In the genomic region with DNA sequence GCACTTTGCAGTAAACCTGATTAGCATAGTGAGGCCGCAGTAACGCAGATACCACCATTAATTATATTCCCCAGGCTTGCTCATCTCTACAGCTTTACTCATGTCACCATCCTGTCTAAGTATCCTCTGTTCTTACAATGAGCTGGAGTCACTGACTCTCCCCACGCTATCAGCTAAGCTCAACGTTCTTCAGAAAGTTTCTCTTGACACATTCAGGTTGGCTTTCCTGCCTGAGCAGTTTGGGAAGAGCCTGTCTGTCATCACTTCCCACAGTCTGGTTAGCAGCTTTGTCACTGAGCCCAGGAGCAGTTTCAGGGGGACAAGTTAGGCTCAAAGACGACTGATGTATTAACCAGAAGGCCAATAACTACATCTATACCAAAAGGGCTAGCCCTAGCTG, we compare ENCODE assay signal across 20 mouse cellular contexts. TPM values are rescaled to one million over a fixed set of nuclear protein-coding genes. Genes with fewer than 3 reads are reported as not detected.
DNase-seq lines count a peak whose midpoint lies in the region; ATAC-seq and TF ChIP-seq lines count a peak whose summit lies in the region.
"Had no signal": no experiment of that assay in that cellular context is flagged by ENCODE, and none has a peak within 500 bp of the region (broad histone marks: within the 10 kb centered on the region; RNA-seq: fewer than 3 reads in every experiment).

No protein-coding gene starts in this region.

- no peak for DNase-seq in heart, adult 9 months (ENCODE audit: low spot score in 2 of 2)
- DNase-seq in kidney, adult 9 months, result no peak
- DNase-seq in lung, adult 18-20 months, result no peak
- no peak for DNase-seq in heart, postnatal 0 days (ENCODE audit: low spot score)
- DNase-seq in cerebellum, postnatal 14 days, result no peak
- DNase-seq: cerebellum, adult 11 months; cerebellum, postnatal 36 days; forebrain, postnatal 0 days; gastrocnemius, postnatal 36 days; kidney, postnatal 36 days; left cerebral cortex, postnatal 4 days; midbrain, embryonic 14.5 days; thymus, postnatal 25 days had no signal

- H3K4me2 ChIP-seq in heart, embryonic 11.5 days, result peak overlapping the region; percentile 39
- H3K4me2 ChIP-seq in kidney, embryonic 16.5 days (replicated peaks; ENCODE audit: low read depth, low read length), result peak overlapping the region; percentile 25; the same call in 1 of the 2 replicates
- H3K4me2 ChIP-seq in lung, embryonic 15.5 days, result peak overlapping the region; percentile 25
- H3K4me2 ChIP-seq in heart, postnatal 0 days (ENCODE audit: low read depth, low read length), result no peak overlapping the region

- peak overlapping the region; percentile 69 for H3K27ac ChIP-seq in heart, embryonic 11.5 days (ENCODE audit: low read depth, low read length)
- H3K27ac ChIP-seq in kidney, embryonic 16.5 days (ENCODE audit: low read length), result peak overlapping the region; percentile 78
- H3K27ac ChIP-seq in lung, embryonic 15.5 days, result peak overlapping the region; percentile 64
- peak overlapping the region; percentile 46 for H3K27ac ChIP-seq in heart, postnatal 0 days (ENCODE audit: low read depth)
- H3K27ac ChIP-seq: macrophage had no signal

- no peak for ATAC-seq in heart, embryonic 11.5 days (replicated peaks; ENCODE audit: insufficient number of reproducible peaks, low FRiP score, low TSS enrichment)
- ATAC-seq in kidney, embryonic 16.5 days (ENCODE audit: low FRiP score, low TSS enrichment), result no peak
- ATAC-seq in lung, embryonic 15.5 days (ENCODE audit: borderline replicate concordance, extremely low read depth, low FRiP score, low TSS enrichment), result no peak
- no peak for ATAC-seq in heart, postnatal 0 days (ENCODE audit: insufficient read depth, low read depth)
- ATAC-seq: forebrain, postnatal 0 days; hindbrain, embryonic 16.5 days had no signal

- H3K9me3 ChIP-seq in heart, embryonic 11.5 days (replicated peaks; ENCODE audit: control insufficient read depth, low read length), result no peaks in the 10 kb centered on the region
- H3K9me3 ChIP-seq in kidney, embryonic 16.5 days (ENCODE audit: low read length), result no peaks in the 10 kb centered on the region
- no peaks in the 10 kb centered on the region for H3K9me3 ChIP-seq in lung, embryonic 15.5 days
- no peaks in the 10 kb centered on the region for H3K9me3 ChIP-seq in heart, postnatal 0 days (replicated peaks; ENCODE audit: control insufficient read depth, low read length)

- H3K4me1 ChIP-seq in heart, embryonic 11.5 days (ENCODE audit: control insufficient read depth, insufficient read depth, low read length), result peaks cover 33% of the 10 kb centered on the region
- peaks cover 21% of the 10 kb centered on the region for H3K4me1 ChIP-seq in kidney, embryonic 16.5 days (ENCODE audit: insufficient read depth, low read length)
- peaks cover 33% of the 10 kb centered on the region for H3K4me1 ChIP-seq in lung, embryonic 15.5 days
- H3K4me1 ChIP-seq in heart, postnatal 0 days (ENCODE audit: control insufficient read depth, insufficient read depth), result peaks cover 47% of the 10 kb centered on the region

- WGBS in heart, embryonic 11.5 days (ENCODE audit: insufficient replicate concordance), result 27% methylated on average over 5 of the region's 5 CpGs
- 76% methylated on average over 5 of the region's 5 CpGs for WGBS in kidney, embryonic 16.5 days
- 41% methylated on average over 5 of the region's 5 CpGs for WGBS in lung, embryonic 15.5 days
- WGBS in heart, postnatal 0 days, result 13% methylated on average over 5 of the region's 5 CpGs

- no peak for TF ChIP-seq CTCF in heart, postnatal 0 days (IDR thresholded peaks at IDR 0.05; ENCODE audit: low read depth)

- H3K36me3 ChIP-seq in heart, embryonic 11.5 days (ENCODE audit: control insufficient read depth, insufficient read depth, low read length), result no peaks in the 10 kb centered on the region
- H3K36me3 ChIP-seq in kidney, embryonic 16.5 days (ENCODE audit: insufficient read depth, low read length), result no peaks in the 10 kb centered on the region
- no peaks in the 10 kb centered on the region for H3K36me3 ChIP-seq in lung, embryonic 15.5 days
- H3K36me3 ChIP-seq in heart, postnatal 0 days (replicated peaks; ENCODE audit: control insufficient read depth, insufficient read depth, low read length), result no peaks in the 10 kb centered on the region

- H3K27me3 ChIP-seq in heart, embryonic 11.5 days (ENCODE audit: control insufficient read depth, insufficient read depth, low read length), result no peaks in the 10 kb centered on the region
- no peaks in the 10 kb centered on the region for H3K27me3 ChIP-seq in kidney, embryonic 16.5 days (ENCODE audit: insufficient read depth, low read length)
- no peaks in the 10 kb centered on the region for H3K27me3 ChIP-seq in lung, embryonic 15.5 days
- no peaks in the 10 kb centered on the region for H3K27me3 ChIP-seq in heart, postnatal 0 days (ENCODE audit: control insufficient read depth, insufficient read depth, low read length)

- no peak overlapping the region for H3K9ac ChIP-seq in heart, embryonic 11.5 days (ENCODE audit: low read depth, low read length)
- H3K9ac ChIP-seq in kidney, embryonic 16.5 days (replicated peaks; ENCODE audit: low read length), result no peak overlapping the region
- H3K9ac ChIP-seq in lung, embryonic 15.5 days, result no peak overlapping the region
- H3K9ac ChIP-seq in heart, postnatal 0 days (replicated peaks; ENCODE audit: low read depth, low read length), result peak overlapping the region; percentile 35; the same call in 1 of the 2 replicates
- H3K9ac ChIP-seq: forebrain, postnatal 0 days had no signal

- no peak for TF ChIP-seq EP300 in heart, postnatal 0 days (IDR thresholded peaks at IDR 0.05; ENCODE audit: low read depth)

- no peak overlapping the region for H3K4me3 ChIP-seq in heart, embryonic 11.5 days (ENCODE audit: low read depth, low read length)
- no peak overlapping the region for H3K4me3 ChIP-seq in kidney, embryonic 16.5 days (ENCODE audit: low read length)
- no peak overlapping the region for H3K4me3 ChIP-seq in lung, embryonic 15.5 days
- H3K4me3 ChIP-seq in heart, postnatal 0 days (ENCODE audit: low read depth, low read length), result no peak overlapping the region

RNA-seq across cellular contexts. Expression of gene 4931406P16Rik, which starts 4.8 kb away (rescaled TPM):
- 46.2 and 56.2 TPM in 2 replicates for polyA plus RNA-seq in heart, embryonic 11.5 days (2014; fragmentation: Nextera tagmentation; extraction: Ambion mirVana)
- 32.3 and 44.1 TPM in 2 replicates for polyA plus RNA-seq in kidney, embryonic 16.5 days (2015; fragmentation: Nextera tagmentation; extraction: Ambion mirVana)
- 44.8 and 51.8 TPM in 2 replicates for polyA plus RNA-seq in lung, embryonic 15.5 days (2015; fragmentation: Nextera tagmentation; extraction: Ambion mirVana)
- 62.1 and 67.8 TPM in 2 replicates for total RNA-seq in heart, postnatal 0 days (2014; rRNA removed; ENCODE audit: low replicate concordance)
- polyA plus RNA-seq in heart, postnatal 0 days (2015; fragmentation: Nextera tagmentation; extraction: Ambion mirVana), result 25.4 and 25.9 TPM in 2 replicates

RNA-seq across cellular contexts. Expression of gene Gm6096, which starts 57.7 kb away (rescaled TPM):
- 0.80 and 1.2 TPM in 2 replicates for polyA plus RNA-seq in heart, embryonic 11.5 days (2014; fragmentation: Nextera tagmentation; extraction: Ambion mirVana)
- polyA plus RNA-seq in kidney, embryonic 16.5 days (2015; fragmentation: Nextera tagmentation; extraction: Ambion mirVana), result 0.45 and 0.51 TPM in 2 replicates
- 0.57 TPM in 1 of 2 replicates, not detected in the other for polyA plus RNA-seq in lung, embryonic 15.5 days (2015; fragmentation: Nextera tagmentation; extraction: Ambion mirVana)
- total RNA-seq in heart, postnatal 0 days (2014; rRNA removed; ENCODE audit: low replicate concordance), result not detected in 2 replicates
- polyA plus RNA-seq in heart, postnatal 0 days (2015; fragmentation: Nextera tagmentation; extraction: Ambion mirVana), result 0.32 TPM in 1 of 2 replicates, not detected in the other
- total RNA-seq: forebrain, postnatal 0 days; gastrocnemius, postnatal 36 days; layer of hippocampus, postnatal 25 days; left cerebral cortex, postnatal 4 days had no signal
- polyA plus RNA-seq: embryonic facial prominence, embryonic 11.5 days; forebrain, postnatal 0 days; macrophage had no signal
